Mouse (Mus musculus): ENCODE results near the gene Gm49486. TPM values are rescaled to one million over a fixed set of nuclear protein-coding genes. Genes with fewer than 3 reads are reported as not detected.

The Gm49486 gene
- total and polyA plus RNA-seq, 2 experiments from 2014 or later, result 1.2 to 4.4 TPM

- Histone ChIP-seq H3K4me3 (ENCODE audit: low read depth, low read length) (no peak overlapping the region), H3K9me3 (ENCODE audit: low read length) (no peaks in the 10 kb centered on the region), H3K36me3 (ENCODE audit: insufficient read depth) (no peaks in the 10 kb centered on the region), H3K27me3 (ENCODE audit: insufficient read depth, low read length) (no peaks in the 10 kb centered on the region), H3K4me2 (ENCODE audit: low read depth) (no peak overlapping the region), H3K4me1 (ENCODE audit: insufficient read depth) (no peaks in the 10 kb centered on the region), H3K9ac (no peak overlapping the region), H3K27ac (ENCODE audit: low read depth, low read length) (no peak overlapping the region)
- WGBS, result 89% methylated on average over 12 of the region's 12 CpGs
- TF ChIP-seq CTCF (IDR thresholded peaks at IDR 0.05; ENCODE audit: low read depth), result no peak
- ATAC-seq (no peak), DNase-seq (no peak)
These were observed 60.2 kb downstream of the Gm49486 start for GRCm38 (mm10) chr15:79289441-79289840.

GRCm38 (mm10) chr15:79290340-79290739 lies 61.1 kb downstream of the Gm49486 start:
- Histone ChIP-seq H3K4me3 (ENCODE audit: low read depth, low read length) (no peak overlapping the region), H3K36me3 (ENCODE audit: insufficient read depth) (no peaks in the 10 kb centered on the region), H3K9me3 (ENCODE audit: low read length) (no peaks in the 10 kb centered on the region), H3K4me1 (ENCODE audit: insufficient read depth) (no peaks in the 10 kb centered on the region), H3K27me3 (ENCODE audit: insufficient read depth, low read length) (no peaks in the 10 kb centered on the region), H3K9ac (no peak overlapping the region), H3K4me2 (ENCODE audit: low read depth) (no peak overlapping the region), H3K27ac (ENCODE audit: low read depth, low read length) (no peak overlapping the region)
- no peak for DNase-seq
- no peak for ATAC-seq
- WGBS, result 85% methylated on average over 3 of the region's 3 CpGs
- TF ChIP-seq CTCF (IDR thresholded peaks at IDR 0.05; ENCODE audit: low read depth), result peak; percentile 30; the same call in 1 of the 2 replicates

- no peaks in the 10 kb centered on the region for H3K9me3 ChIP-seq (ENCODE audit: low read length)
- no peaks in the 10 kb centered on the region for H3K36me3 ChIP-seq (ENCODE audit: insufficient read depth)
- no peak overlapping the region for H3K4me2 ChIP-seq (ENCODE audit: low read depth)
- DNase-seq (no peak), ATAC-seq (no peak)
- H3K4me3 ChIP-seq (ENCODE audit: low read depth, low read length), result no peak overlapping the region
- WGBS, result 88% methylated on average over 9 of the region's 9 CpGs
- no peak overlapping the region for H3K27ac ChIP-seq (ENCODE audit: low read depth, low read length)
- no peaks in the 10 kb centered on the region for H3K27me3 ChIP-seq (ENCODE audit: insufficient read depth, low read length)
- TF ChIP-seq CTCF (IDR thresholded peaks at IDR 0.05; ENCODE audit: low read depth), result no peak
- no peaks in the 10 kb centered on the region for H3K4me1 ChIP-seq (ENCODE audit: insufficient read depth)
- no peak overlapping the region for H3K9ac ChIP-seq
These were observed 63.6 kb downstream of the Gm49486 start for GRCm38 (mm10) chr15:79292779-79293178.

- Histone ChIP-seq H3K4me2 (ENCODE audit: low read depth) (no peak overlapping the region), H3K9me3 (ENCODE audit: low read length) (no peaks in the 10 kb centered on the region), H3K9ac (no peak overlapping the region), H3K36me3 (ENCODE audit: insufficient read depth) (no peaks in the 10 kb centered on the region), H3K4me1 (ENCODE audit: insufficient read depth) (no peaks in the 10 kb centered on the region), H3K27me3 (ENCODE audit: insufficient read depth, low read length) (no peaks in the 10 kb centered on the region), H3K4me3 (ENCODE audit: low read depth, low read length) (no peak overlapping the region), H3K27ac (ENCODE audit: low read depth, low read length) (no peak overlapping the region)
- ATAC-seq, result no peak
- DNase-seq, result no peak
- WGBS, result 80% methylated on average over 6 of the region's 6 CpGs
- TF ChIP-seq CTCF (IDR thresholded peaks at IDR 0.05; ENCODE audit: low read depth), result no peak
These were observed 69.4 kb downstream of the Gm49486 start for GRCm38 (mm10) chr15:79298553-79298952.

- ATAC-seq, result no peak
- no peak for TF ChIP-seq CTCF (IDR thresholded peaks at IDR 0.05; ENCODE audit: low read depth)
These were observed 70.5 kb downstream of the Gm49486 start for GRCm38 (mm10) chr15:79299563-79300155.

GRCm38 (mm10) chr15:79303725-79304124 lies 74.5 kb downstream of the Gm49486 start:
- H3K36me3 ChIP-seq (ENCODE audit: insufficient read depth), result peaks cover 9% of the 10 kb centered on the region; the same call in 1 of the 2 replicates
- ATAC-seq (no peak), DNase-seq (no peak)
- H3K9ac ChIP-seq, result no peak overlapping the region
- H3K4me3 ChIP-seq (ENCODE audit: low read depth, low read length), result no peak overlapping the region
- H3K27me3 ChIP-seq (ENCODE audit: insufficient read depth, low read length), result no peaks in the 10 kb centered on the region
- 80% methylated on average over 8 of the region's 8 CpGs for WGBS
- TF ChIP-seq CTCF (IDR thresholded peaks at IDR 0.05; ENCODE audit: low read depth), result no peak
- H3K4me2 ChIP-seq (ENCODE audit: low read depth), result no peak overlapping the region
- H3K27ac ChIP-seq (ENCODE audit: low read depth, low read length), result no peak overlapping the region
- H3K9me3 ChIP-seq (ENCODE audit: low read length), result no peaks in the 10 kb centered on the region
- H3K4me1 ChIP-seq (ENCODE audit: insufficient read depth), result no peaks in the 10 kb centered on the region

More at GRCm38 (mm10) chr15:79299563-79300155, 70.5 kb downstream of the Gm49486 start:
- no peaks in the 10 kb centered on the region for H3K27me3 ChIP-seq (ENCODE audit: insufficient read depth, low read length)
- no peaks in the 10 kb centered on the region for H3K9me3 ChIP-seq (ENCODE audit: low read length)
- no peak overlapping the region for H3K4me2 ChIP-seq (ENCODE audit: low read depth)
- H3K36me3 ChIP-seq (ENCODE audit: insufficient read depth), result no peaks in the 10 kb centered on the region
- H3K4me3 ChIP-seq (ENCODE audit: low read depth, low read length), result no peak overlapping the region
- H3K9ac ChIP-seq, result no peak overlapping the region
- WGBS, result 96% methylated on average over 2 of the region's 2 CpGs
- no peak overlapping the region for H3K27ac ChIP-seq (ENCODE audit: low read depth, low read length)
- no peak for DNase-seq
- H3K4me1 ChIP-seq (ENCODE audit: insufficient read depth), result no peaks in the 10 kb centered on the region

GRCm38 (mm10) chr15:79304832-79305231 lies 75.6 kb downstream of the Gm49486 start:
- 69% methylated on average over 4 of the region's 5 CpGs for WGBS
- Histone ChIP-seq H3K4me1 (ENCODE audit: insufficient read depth) (no peaks in the 10 kb centered on the region), H3K9ac (no peak overlapping the region), H3K9me3 (ENCODE audit: low read length) (no peaks in the 10 kb centered on the region), H3K4me3 (ENCODE audit: low read depth, low read length) (no peak overlapping the region), H3K36me3 (ENCODE audit: insufficient read depth) (peaks cover 9% of the 10 kb centered on the region; the same call in 1 of the 2 replicates), H3K27me3 (ENCODE audit: insufficient read depth, low read length) (no peaks in the 10 kb centered on the region), H3K27ac (ENCODE audit: low read depth, low read length) (no peak overlapping the region), H3K4me2 (ENCODE audit: low read depth) (no peak overlapping the region)
- no peak for ATAC-seq
- TF ChIP-seq CTCF (IDR thresholded peaks at IDR 0.05; ENCODE audit: low read depth), result no peak
- DNase-seq, result no peak
